Mouse (Mus musculus) ES-E14 (cell line): ENCODE data around the gene Mcrip1.

Source experiments
- CHD2 ChIP-seq: IDR thresholded peaks from 2 replicates; pipeline ENCODE4 v1.6.1; 2014; ENCODE audit warnings: mild to moderate bottlenecking, low read depth, low read length, inconsistent platforms
- HCFC1 ChIP-seq: IDR thresholded peaks from 2 replicates; pipeline ENCODE4 v1.6.1; 2012; ENCODE audit warnings: low read length, inconsistent platforms, borderline replicate concordance; ENCODE audit not compliant: insufficient read depth
- ZNF384 ChIP-seq: IDR thresholded peaks from 2 replicates; pipeline ENCODE4 v1.6.1; 2012; ENCODE audit warnings: low read depth, low read length, inconsistent platforms

GRCm38 (mm10) chr11:120517147-120517546, 32.4 kb downstream of the Mcrip1 start:
- TF ChIP-seq ZNF384 = no peak
- TF ChIP-seq CHD2 = no peak
- no peak for TF ChIP-seq HCFC1
